Mouse (Mus musculus) testis, adult 2 months (tissue): ENCODE measurements around the gene Snd1.

ENCODE experiments used
- CTCF ChIP-seq: fragments of 200-500 bp; IDR thresholded peaks from 2 replicates; pipeline ENCODE4 v1.5.1; 2012; ENCODE audit warnings: low read depth, mild to moderate bottlenecking, inconsistent platforms, low read length, moderate library complexity; ENCODE audit not compliant: control insufficient read depth, insufficient read depth, insufficient replicate concordance
- POLR2A ChIP-seq: fragments of 200-500 bp; IDR thresholded peaks from 2 replicates; pipeline ENCODE4 v1.6.1; 2012; ENCODE audit warnings: low read depth, mild to moderate bottlenecking, inconsistent platforms, low read length, moderate library complexity; ENCODE audit not compliant: control insufficient read depth

DNA sequence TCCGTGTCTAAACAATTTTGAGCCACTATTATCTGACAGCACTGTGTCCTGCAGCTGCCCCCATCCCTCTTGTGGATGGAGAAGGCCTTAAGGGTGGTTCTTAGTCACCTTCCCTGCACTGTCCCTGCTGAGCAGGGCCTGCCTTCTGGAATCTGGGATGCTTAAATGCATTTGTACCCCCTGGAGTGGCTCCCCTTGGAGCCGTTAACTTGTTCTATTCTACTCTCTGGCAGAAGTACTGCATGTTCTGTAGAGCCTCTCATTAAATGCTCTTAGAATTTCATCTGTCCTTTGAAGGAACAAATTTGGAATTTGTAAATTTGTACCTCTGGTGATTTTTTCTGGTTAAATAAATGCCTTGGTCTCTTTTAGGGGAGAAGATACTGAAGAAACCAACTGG is 50.6 kb downstream of the Snd1 start:
- TF ChIP-seq POLR2A (no peak), CTCF (no peak)
